Mouse (Mus musculus) MEL (cell line): Measurements from ENCODE around the gene Phgr1. TPM values are rescaled to one million over a fixed set of nuclear protein-coding genes. Genes with fewer than 3 reads are reported as not detected.

ENCODE experiments used
- DNase-seq: peaks from one replicate; pipeline ENCODE4 v3.0.0; 2011; ENCODE audit warnings: low read depth, low spot score
- H3K27ac ChIP-seq: 2 replicates; pipeline ENCODE4 v1.5.1; 2012; ENCODE audit warnings: low read depth, mild to moderate bottlenecking, control low read depth, low read length, moderate library complexity; ENCODE audit not compliant: control insufficient read depth
- H3K27me3 ChIP-seq, 2 experiments: fragments of 150-350 bp in 1 of 2; sonication (generic) in 1 of 2; 2 replicates each; pipeline ENCODE4 v1.6.1; 2012; ENCODE audit warnings: low read length in 2 of 2, mild to moderate bottlenecking in 2 of 2, improper control_type of control experiment in 1 of 2, moderate library complexity in 1 of 2; ENCODE audit not compliant: insufficient read depth in 2 of 2, control insufficient read depth in 1 of 2
- H3K36me3 ChIP-seq, 2 experiments: 2 replicates each; pipeline ENCODE4 v1.6.1; 2012 to 2014; ENCODE audit warnings: low read length in 2 of 2, improper control_type of control experiment in 1 of 2, inconsistent platforms in 1 of 2, mild to moderate bottlenecking in 1 of 2; ENCODE audit not compliant: insufficient read depth in 2 of 2, control insufficient read depth in 1 of 2
- H3K4me1 ChIP-seq, 2 experiments: fragments of 150-350 bp in 1 of 2; sonication (generic) in 1 of 2; 2 replicates each; pipeline ENCODE4 v1.6.1; 2012; ENCODE audit warnings: low read length in 2 of 2, improper control_type of control experiment in 1 of 2, mild to moderate bottlenecking in 1 of 2; ENCODE audit not compliant: insufficient read depth in 2 of 2, control insufficient read depth in 1 of 2
- H3K4me3 ChIP-seq, 2 experiments: fragments of 150-350 bp in 1 of 2; sonication (generic) in 1 of 2; 2 replicates each; pipeline ENCODE4 v1.5.1; 2012; ENCODE audit warnings: low read depth in 2 of 2, low read length in 2 of 2, mild to moderate bottlenecking in 2 of 2, moderate library complexity in 2 of 2, control low read depth in 1 of 2, improper control_type of control experiment in 1 of 2; ENCODE audit not compliant: control insufficient read depth in 1 of 2, insufficient read depth in 1 of 2
- H3K79me2 ChIP-seq: 2 replicates; pipeline ENCODE4 v1.6.1; 2012; ENCODE audit warnings: mild to moderate bottlenecking, low read length, moderate library complexity; ENCODE audit not compliant: control insufficient read depth, poor library complexity, insufficient read depth
- H3K9ac ChIP-seq: 2 replicates; pipeline ENCODE4 v1.6.1; 2012; ENCODE audit warnings: low read depth, mild to moderate bottlenecking, control low read depth, low read length, moderate library complexity; ENCODE audit not compliant: control insufficient read depth, poor library complexity, severe bottlenecking
- H3K9me3 ChIP-seq: fragments of 150-350 bp; sonication (generic); replicated peaks from 2 replicates; pipeline ENCODE4 v1.6.1; 2012; ENCODE audit warnings: mild to moderate bottlenecking, low read length, improper control_type of control experiment, moderate library complexity; ENCODE audit not compliant: insufficient read depth
- BHLHE40 ChIP-seq: IDR thresholded peaks from 2 replicates; pipeline ENCODE4 v1.6.1; 2012; ENCODE audit warnings: low read depth, mild to moderate bottlenecking, inconsistent platforms, low read length, improper control_type of control experiment, borderline replicate concordance
- CHD2 ChIP-seq: IDR thresholded peaks from 2 replicates; pipeline ENCODE4 v1.6.1; 2011; ENCODE audit warnings: low read length, improper control_type of control experiment
- CTCF ChIP-seq, 3 experiments: IDR thresholded peaks in 2 of 3; conservative IDR thresholded peaks in 1 of 3; 2 replicates each; pipeline ENCODE4 v1.5.1; 2011 to 2012; ENCODE audit warnings: low read length in 3 of 3, low read depth in 2 of 3, mild to moderate bottlenecking in 2 of 3, improper control_type of control experiment in 1 of 3, inconsistent platforms in 1 of 3, mixed read lengths in 1 of 3, moderate library complexity in 1 of 3; ENCODE audit not compliant: control insufficient read depth in 1 of 3, insufficient read depth in 1 of 3, poor library complexity in 1 of 3, severe bottlenecking in 1 of 3
- EP300 ChIP-seq, 2 experiments: IDR thresholded peaks; 2 replicates each; pipeline ENCODE4 v1.6.1; 2011; ENCODE audit warnings: improper control_type of control experiment in 2 of 2, low read length in 2 of 2, low read depth in 1 of 2, mild to moderate bottlenecking in 1 of 2
- ETS1 ChIP-seq: IDR thresholded peaks from 2 replicates; pipeline ENCODE4 v1.6.1; 2012; ENCODE audit warnings: low read depth, mild to moderate bottlenecking, inconsistent platforms, low read length, improper control_type of control experiment, moderate library complexity
- GABPA ChIP-seq: IDR thresholded peaks from 2 replicates; pipeline ENCODE4 v1.6.1; 2012; ENCODE audit warnings: low read depth, mild to moderate bottlenecking, inconsistent platforms, low read length, improper control_type of control experiment, moderate library complexity
- GATA1 ChIP-seq: IDR thresholded peaks from 2 replicates; pipeline ENCODE4 v1.6.1; 2011; ENCODE audit warnings: low read depth, low read length, improper control_type of control experiment
- HCFC1 ChIP-seq: IDR thresholded peaks from 2 replicates; pipeline ENCODE4 v1.6.1; 2012; ENCODE audit warnings: low read depth, mild to moderate bottlenecking, inconsistent platforms, low read length, improper control_type of control experiment, moderate library complexity
- MAX ChIP-seq: IDR thresholded peaks from 2 replicates; pipeline ENCODE4 v1.6.1; 2011; ENCODE audit warnings: low read length, improper control_type of control experiment
- MAZ ChIP-seq: IDR thresholded peaks from 2 replicates; pipeline ENCODE4 v1.6.1; 2012; ENCODE audit warnings: low read depth, mild to moderate bottlenecking, inconsistent platforms, low read length, improper control_type of control experiment
- MEF2A ChIP-seq: IDR thresholded peaks from 2 replicates; pipeline ENCODE4 v1.6.1; 2014; ENCODE audit warnings: low read depth, mild to moderate bottlenecking, inconsistent platforms, low read length, improper control_type of control experiment; ENCODE audit not compliant: poor library complexity, insufficient replicate concordance, severe bottlenecking; ENCODE audit errors: extremely low read depth
- MXI1 ChIP-seq: IDR thresholded peaks from 2 replicates; pipeline ENCODE4 v1.6.1; 2011; ENCODE audit warnings: mild to moderate bottlenecking, low read depth, low read length, improper control_type of control experiment
- MYB ChIP-seq: IDR thresholded peaks from 2 replicates; pipeline ENCODE4 v1.6.1; 2011; ENCODE audit warnings: mild to moderate bottlenecking, low read depth, low read length, improper control_type of control experiment
- MYC ChIP-seq: IDR thresholded peaks from 2 replicates; pipeline ENCODE4 v1.6.1; 2011; ENCODE audit warnings: low read depth, mild to moderate bottlenecking, low read length, improper control_type of control experiment, moderate library complexity
- NRF1 ChIP-seq: IDR thresholded peaks from 2 replicates; pipeline ENCODE4 v1.6.1; 2014; ENCODE audit warnings: low read depth, mild to moderate bottlenecking, inconsistent platforms, low read length, improper control_type of control experiment, moderate library complexity; ENCODE audit not compliant: poor library complexity, insufficient read depth, severe bottlenecking
- POLR2A ChIP-seq, 2 experiments: IDR thresholded peaks; 2 replicates each; pipeline ENCODE4 v1.6.1; 2011 to 2012; ENCODE audit warnings: low read length in 2 of 2, mild to moderate bottlenecking in 2 of 2, control low read depth in 1 of 2, improper control_type of control experiment in 1 of 2, low read depth in 1 of 2, moderate library complexity in 1 of 2; ENCODE audit not compliant: control insufficient read depth in 1 of 2, insufficient read depth in 1 of 2, poor library complexity in 1 of 2
- POLR2AphosphoS2 ChIP-seq: IDR thresholded peaks from 2 replicates; pipeline ENCODE4 v1.6.1; 2011; ENCODE audit warnings: low read length, improper control_type of control experiment
- POLR2AphosphoS5 ChIP-seq: IDR thresholded peaks from 2 replicates; pipeline ENCODE4 v1.6.1; 2012; ENCODE audit warnings: low read depth, borderline replicate concordance, mild to moderate bottlenecking, inconsistent platforms, low read length, moderate library complexity, mixed read lengths
- RAD21 ChIP-seq: IDR thresholded peaks from 2 replicates; pipeline ENCODE4 v1.6.1; 2011; ENCODE audit warnings: mild to moderate bottlenecking, low read depth, low read length, improper control_type of control experiment
- SIN3A ChIP-seq: IDR thresholded peaks from 2 replicates; pipeline ENCODE4 v1.6.1; 2012; ENCODE audit warnings: low read length, improper control_type of control experiment, inconsistent platforms
- SMC3 ChIP-seq: IDR thresholded peaks from 2 replicates; pipeline ENCODE4 v1.6.1; 2011; ENCODE audit warnings: low read depth, low read length, improper control_type of control experiment
- TAL1 ChIP-seq: IDR thresholded peaks from 2 replicates; pipeline ENCODE4 v1.6.1; 2012; ENCODE audit warnings: mild to moderate bottlenecking, inconsistent platforms, low read length, moderate library complexity, mixed read lengths
- TCF12 ChIP-seq: IDR thresholded peaks from 2 replicates; pipeline ENCODE4 v1.6.1; 2014; ENCODE audit warnings: low read depth, mild to moderate bottlenecking, inconsistent platforms, low read length, improper control_type of control experiment, moderate library complexity
- USF2 ChIP-seq, 2 experiments: IDR thresholded peaks; 2 replicates each; pipeline ENCODE4 v1.6.1; 2011 to 2012; ENCODE audit warnings: improper control_type of control experiment in 2 of 2, low read length in 2 of 2, borderline replicate concordance in 1 of 2, inconsistent platforms in 1 of 2, low read depth in 1 of 2, mild to moderate bottlenecking in 1 of 2; ENCODE audit not compliant: insufficient read depth in 1 of 2
- ZC3H11A ChIP-seq: IDR thresholded peaks from 2 replicates; pipeline ENCODE4 v1.6.1; 2012; ENCODE audit warnings: low read depth, mild to moderate bottlenecking, inconsistent platforms, low read length, improper control_type of control experiment
- ZKSCAN1 ChIP-seq: IDR thresholded peaks from 2 replicates; pipeline ENCODE4 v1.6.1; 2012; ENCODE audit warnings: low read depth, mild to moderate bottlenecking, inconsistent platforms, low read length, improper control_type of control experiment, moderate library complexity
- ZMIZ1 ChIP-seq: IDR thresholded peaks from 2 replicates; pipeline ENCODE4 v1.6.1; 2012; ENCODE audit warnings: low read depth, mild to moderate bottlenecking, inconsistent platforms, low read length, improper control_type of control experiment, moderate library complexity
- ZNF384 ChIP-seq: IDR thresholded peaks from 2 replicates; pipeline ENCODE4 v1.6.1; 2012; ENCODE audit warnings: low read depth, mild to moderate bottlenecking, inconsistent platforms, low read length, improper control_type of control experiment
- polyA plus RNA-seq, 2 experiments: library from polyadenylated mRNA; stranded (reverse) in 1 of 2; unstranded in 1 of 2; fragments of >175 nt in 1 of 2; fragments of >200 nt in 1 of 2; gene quantifications; 2 replicates each; pipeline versions ENCODE4 v1.2.1 to v1.2.4; 2012; ENCODE audit warnings: low replicate concordance in 2 of 2, low read depth in 1 of 2; ENCODE audit not compliant: insufficient read length in 2 of 2, insufficient read depth in 1 of 2, missing spikeins in 1 of 2
- total RNA-seq: library from RNA; depleted of rRNA; stranded (reverse); fragments of 300-350 nt; gene quantifications from 2 replicates; pipeline ENCODE4 v1.2.3, GENCODE M21; 2012

Gene Phgr1
- total and polyA plus RNA-seq, 3 experiments: not detected

GRCm38 (mm10) chr2:118766041-118767033 is 6.2 kb upstream of the Phgr1 start:
- H3K4me1 ChIP-seq: peaks cover 3 to 19% of the 10 kb centered on the region in 2 experiments; a peak in 3 of 4 replicates
- H3K27ac ChIP-seq: no peak overlapping the region
- H3K27me3 ChIP-seq: no peaks in the 10 kb centered on the region
- peaks cover 3% of the 10 kb centered on the region for H3K79me2 ChIP-seq
- no peak overlapping the region for H3K9ac ChIP-seq
- H3K36me3 ChIP-seq: peaks cover 0 to 6% of the 10 kb centered on the region in 2 experiments; a peak in 2 of 4 replicates
- H3K4me3 ChIP-seq: no peak overlapping the region
- peak; percentile 61 for DNase-seq
- no peaks in the 10 kb centered on the region for H3K9me3 ChIP-seq
- TF ChIP-seq SIN3A (peak; percentile 62), POLR2AphosphoS5 (no peak), EP300 (IDR thresholded peaks at IDR 0.05; ENCODE audit: low read depth in 1 of 2, low read length in 2 of 2) (0 out of 4 replicates have a peak, but pooled peaks of 1 of the 2 experiments have one; percentile 19), ZC3H11A (peak; percentile 86), TAL1 (no peak), ZMIZ1 (no peak), CHD2 (no peak), HCFC1 (no peak), USF2 (IDR thresholded peaks at IDR 0.05; ENCODE audit: borderline replicate concordance in 1 of 2, insufficient read depth in 1 of 2, low read depth in 1 of 2, low read length in 2 of 2) (no peak), MXI1 (0 out of 2 replicates have a peak, but pooled peaks have one; percentile 20), ZNF384 (no peak), SMC3 (peak; percentile 89), ZKSCAN1 (no peak), GATA1 (peak; percentile 64), CTCF (IDR thresholded peaks at IDR 0.05 in 2 of 3, conservative IDR thresholded peaks at IDR 0.05 in 1 of 3; ENCODE audit: control insufficient read depth in 1 of 3, insufficient read depth in 1 of 3, low read depth in 2 of 3, low read length in 3 of 3, poor library complexity in 1 of 3, severe bottlenecking in 1 of 3) (peak; percentile 35 to 75 (median 55)), MAZ (0 out of 2 replicates have a peak, but pooled peaks have one; percentile 23), RAD21 (peak; percentile 78), MYB (no peak)
- TF ChIP-seq, all 39 proteins: peak for 9

- peaks cover 0 to 13% of the 10 kb centered on the region in 2 experiments; a peak in 2 of 4 replicates for H3K36me3 ChIP-seq
- no peak overlapping the region for H3K27ac ChIP-seq
- no peak overlapping the region for H3K9ac ChIP-seq
- H3K79me2 ChIP-seq: no peaks in the 10 kb centered on the region
- H3K9me3 ChIP-seq: no peaks in the 10 kb centered on the region
- H3K4me1 ChIP-seq: peaks cover 13 to 42% of the 10 kb centered on the region in 2 experiments
- no peak for DNase-seq
- no peaks in the 10 kb centered on the region for H3K27me3 ChIP-seq
- no peak overlapping the region for H3K4me3 ChIP-seq
- TF ChIP-seq GATA1 (0 out of 2 replicates have a peak, but pooled peaks have one; percentile 35), EP300 (IDR thresholded peaks at IDR 0.05; ENCODE audit: low read depth in 1 of 2, low read length in 2 of 2) (peak in 1 of 2 experiments; percentile 49; a peak in 1 of 4 replicates), GABPA (no peak), BHLHE40 (0 out of 2 replicates have a peak, but pooled peaks have one; percentile 12), POLR2A (IDR thresholded peaks at IDR 0.05; ENCODE audit: control insufficient read depth in 1 of 2, insufficient read depth in 1 of 2, low read depth in 1 of 2, low read length in 2 of 2, poor library complexity in 1 of 2) (no peak), TCF12 (peak; percentile 16; the same call in 1 of the 2 replicates), HCFC1 (no peak), ETS1 (no peak), CHD2 (no peak), ZKSCAN1 (no peak), MAX (no peak), POLR2AphosphoS2 (no peak), NRF1 (no peak), MEF2A (no peak), ZNF384 (no peak), MYC (no peak)
Observed at GRCm38 (mm10) chr2:118774536-118774935, 2.0 kb downstream of the Phgr1 start.
